Mouse (Mus musculus) 3134 (cell line): ENCODE data around the gene Card19.

Experiments used
- DNase-seq: peaks from one replicate; pipeline ENCODE4 v3.0.0-alpha.2; 2011; ENCODE audit warnings: low spot score; ENCODE audit not compliant: insufficient read length; ENCODE audit errors: extremely low read depth

The Card19 gene

GRCm38 (mm10) chr13:49178839-49179585, 36.8 kb downstream of the Card19 start:
- peak; percentile 88 for DNase-seq

GRCm38 (mm10) chr13:49175509-49175908, 40.3 kb downstream of the Card19 start:
- no peak for DNase-seq

GRCm38 (mm10) chr13:49172971-49173596, 42.8 kb downstream of the Card19 start:
- DNase-seq: peak; percentile 75

- no peak for DNase-seq
Observed at GRCm38 (mm10) chr13:49172335-49172734, 43.5 kb downstream of the Card19 start.

GRCm38 (mm10) chr13:49171729-49172128, 44.1 kb downstream of the Card19 start:
- DNase-seq: no peak

GRCm38 (mm10) chr13:49170623-49171022, 45.2 kb downstream of the Card19 start:
- no peak for DNase-seq

- DNase-seq: peak; percentile 69
Observed at GRCm38 (mm10) chr13:49169448-49170207, 46.2 kb downstream of the Card19 start.

- DNase-seq: no peak
Observed at GRCm38 (mm10) chr13:49167081-49167480, 48.8 kb downstream of the Card19 start.

GRCm38 (mm10) chr13:49163645-49164044, 52.2 kb downstream of the Card19 start:
- no peak for DNase-seq

GRCm38 (mm10) chr13:49162722-49163121, 53.1 kb downstream of the Card19 start:
- DNase-seq: no peak

- no peak for DNase-seq
Observed at GRCm38 (mm10) chr13:49161236-49161635, 54.6 kb downstream of the Card19 start.

GRCm38 (mm10) chr13:49158040-49158713, 57.7 kb downstream of the Card19 start:
- DNase-seq: no peak

- no peak for DNase-seq
Observed at GRCm38 (mm10) chr13:49156645-49157044, 59.2 kb downstream of the Card19 start.

GRCm38 (mm10) chr13:49154621-49155020, 61.2 kb downstream of the Card19 start:
- DNase-seq: no peak

GRCm38 (mm10) chr13:49154028-49154427, 61.8 kb downstream of the Card19 start:
- no peak for DNase-seq
